Mouse (Mus musculus) skeletal muscle tissue, adult 2 months (tissue): ENCODE measurements around the gene Tufm.
A peak's percentile ranks its signal among the peaks of the same experiment; 100 is the strongest.

Experiments used
- DNase-seq: peaks from one replicate; pipeline ENCODE4 v3.0.0-alpha.2; 2012; ENCODE audit warnings: low read depth, low spot score

Gene Tufm

GRCm38 (mm10) chr7:126499416-126499815 lies 12.3 kb downstream of the Tufm start:
- DNase-seq = no peak

GRCm38 (mm10) chr7:126501684-126502022 lies 14.5 kb downstream of the Tufm start:
- no peak for DNase-seq

- peak; percentile 93 for DNase-seq
Observed at GRCm38 (mm10) chr7:126502023-126502741, 15.0 kb downstream of the Tufm start.

- DNase-seq = no peak
Observed at GRCm38 (mm10) chr7:126502751-126503150, 15.6 kb downstream of the Tufm start.

- DNase-seq = peak; percentile 98
Observed at GRCm38 (mm10) chr7:126503273-126503878, 16.2 kb downstream of the Tufm start, which contains the start of gene Atxn2l. Gene Atxn2l (minus strand): TSS chr7:126503437.

- no peak for DNase-seq
Observed at GRCm38 (mm10) chr7:126504913-126505312, 17.8 kb downstream of the Tufm start.

GRCm38 (mm10) chr7:126507126-126507778 lies 20.1 kb downstream of the Tufm start:
- DNase-seq = no peak

- DNase-seq = no peak
Observed at GRCm38 (mm10) chr7:126511287-126511686, 24.1 kb downstream of the Tufm start.

- DNase-seq = no peak
Observed at GRCm38 (mm10) chr7:126518261-126518941, 31.2 kb downstream of the Tufm start.

- DNase-seq = no peak
Observed at GRCm38 (mm10) chr7:126519513-126519912, 32.4 kb downstream of the Tufm start.

GRCm38 (mm10) chr7:126523316-126523715 lies 36.2 kb downstream of the Tufm start:
- DNase-seq = no peak

GRCm38 (mm10) chr7:126528166-126528577 lies 41.0 kb downstream of the Tufm start:
- DNase-seq = no peak

- DNase-seq = no peak
Observed at GRCm38 (mm10) chr7:126533434-126533833, 46.3 kb downstream of the Tufm start.

GRCm38 (mm10) chr7:126535766-126536165 lies 48.6 kb downstream of the Tufm start:
- no peak for DNase-seq

GRCm38 (mm10) chr7:126536466-126536865 lies 49.3 kb downstream of the Tufm start:
- no peak for DNase-seq

- no peak for DNase-seq
Observed at GRCm38 (mm10) chr7:126537820-126538585, 50.8 kb downstream of the Tufm start.
